Mouse (Mus musculus) MEL (cell line): ENCODE data around the gene Polg. TPM values are rescaled to one million over a fixed set of nuclear protein-coding genes. Genes with fewer than 3 reads are reported as not detected.

Experiments
- DNase-seq: peaks from one replicate; pipeline ENCODE4 v3.0.0; 2011; ENCODE audit warnings: low read depth, low spot score
- H3K27ac ChIP-seq: 2 replicates; pipeline ENCODE4 v1.5.1; 2012; ENCODE audit warnings: low read depth, mild to moderate bottlenecking, control low read depth, low read length, moderate library complexity; ENCODE audit not compliant: control insufficient read depth
- H3K27me3 ChIP-seq, 2 experiments: fragments of 150-350 bp in 1 of 2; sonication (generic) in 1 of 2; 2 replicates each; pipeline ENCODE4 v1.6.1; 2012; ENCODE audit warnings: low read length in 2 of 2, mild to moderate bottlenecking in 2 of 2, improper control_type of control experiment in 1 of 2, moderate library complexity in 1 of 2; ENCODE audit not compliant: insufficient read depth in 2 of 2, control insufficient read depth in 1 of 2
- H3K36me3 ChIP-seq, 2 experiments: 2 replicates each; pipeline ENCODE4 v1.6.1; 2012 to 2014; ENCODE audit warnings: low read length in 2 of 2, improper control_type of control experiment in 1 of 2, inconsistent platforms in 1 of 2, mild to moderate bottlenecking in 1 of 2; ENCODE audit not compliant: insufficient read depth in 2 of 2, control insufficient read depth in 1 of 2
- H3K4me1 ChIP-seq, 2 experiments: fragments of 150-350 bp in 1 of 2; sonication (generic) in 1 of 2; 2 replicates each; pipeline ENCODE4 v1.6.1; 2012; ENCODE audit warnings: low read length in 2 of 2, improper control_type of control experiment in 1 of 2, mild to moderate bottlenecking in 1 of 2; ENCODE audit not compliant: insufficient read depth in 2 of 2, control insufficient read depth in 1 of 2
- H3K4me3 ChIP-seq, 2 experiments: fragments of 150-350 bp in 1 of 2; sonication (generic) in 1 of 2; 2 replicates each; pipeline ENCODE4 v1.5.1; 2012; ENCODE audit warnings: low read depth in 2 of 2, low read length in 2 of 2, mild to moderate bottlenecking in 2 of 2, moderate library complexity in 2 of 2, control low read depth in 1 of 2, improper control_type of control experiment in 1 of 2; ENCODE audit not compliant: control insufficient read depth in 1 of 2, insufficient read depth in 1 of 2
- H3K79me2 ChIP-seq: 2 replicates; pipeline ENCODE4 v1.6.1; 2012; ENCODE audit warnings: mild to moderate bottlenecking, low read length, moderate library complexity; ENCODE audit not compliant: control insufficient read depth, poor library complexity, insufficient read depth
- H3K9ac ChIP-seq: 2 replicates; pipeline ENCODE4 v1.6.1; 2012; ENCODE audit warnings: low read depth, mild to moderate bottlenecking, control low read depth, low read length, moderate library complexity; ENCODE audit not compliant: control insufficient read depth, poor library complexity, severe bottlenecking
- H3K9me3 ChIP-seq: fragments of 150-350 bp; sonication (generic); replicated peaks from 2 replicates; pipeline ENCODE4 v1.6.1; 2012; ENCODE audit warnings: mild to moderate bottlenecking, low read length, improper control_type of control experiment, moderate library complexity; ENCODE audit not compliant: insufficient read depth
- BHLHE40 ChIP-seq: IDR thresholded peaks from 2 replicates; pipeline ENCODE4 v1.6.1; 2012; ENCODE audit warnings: low read depth, mild to moderate bottlenecking, inconsistent platforms, low read length, improper control_type of control experiment, borderline replicate concordance
- MAZ ChIP-seq: IDR thresholded peaks from 2 replicates; pipeline ENCODE4 v1.6.1; 2012; ENCODE audit warnings: low read depth, mild to moderate bottlenecking, inconsistent platforms, low read length, improper control_type of control experiment
- MXI1 ChIP-seq: IDR thresholded peaks from 2 replicates; pipeline ENCODE4 v1.6.1; 2011; ENCODE audit warnings: mild to moderate bottlenecking, low read depth, low read length, improper control_type of control experiment
- MYC ChIP-seq: IDR thresholded peaks from 2 replicates; pipeline ENCODE4 v1.6.1; 2011; ENCODE audit warnings: low read depth, mild to moderate bottlenecking, low read length, improper control_type of control experiment, moderate library complexity
- NRF1 ChIP-seq: IDR thresholded peaks from 2 replicates; pipeline ENCODE4 v1.6.1; 2014; ENCODE audit warnings: low read depth, mild to moderate bottlenecking, inconsistent platforms, low read length, improper control_type of control experiment, moderate library complexity; ENCODE audit not compliant: poor library complexity, insufficient read depth, severe bottlenecking
- POLR2AphosphoS2 ChIP-seq: IDR thresholded peaks from 2 replicates; pipeline ENCODE4 v1.6.1; 2011; ENCODE audit warnings: low read length, improper control_type of control experiment
- POLR2AphosphoS5 ChIP-seq: IDR thresholded peaks from 2 replicates; pipeline ENCODE4 v1.6.1; 2012; ENCODE audit warnings: low read depth, borderline replicate concordance, mild to moderate bottlenecking, inconsistent platforms, low read length, moderate library complexity, mixed read lengths
- RAD21 ChIP-seq: IDR thresholded peaks from 2 replicates; pipeline ENCODE4 v1.6.1; 2011; ENCODE audit warnings: mild to moderate bottlenecking, low read depth, low read length, improper control_type of control experiment
- RCOR1 ChIP-seq: IDR thresholded peaks from 2 replicates; pipeline ENCODE4 v1.6.1; 2012; ENCODE audit warnings: low read depth, mild to moderate bottlenecking, inconsistent platforms, low read length, improper control_type of control experiment
- SIN3A ChIP-seq: IDR thresholded peaks from 2 replicates; pipeline ENCODE4 v1.6.1; 2012; ENCODE audit warnings: low read length, improper control_type of control experiment, inconsistent platforms
- TAL1 ChIP-seq: IDR thresholded peaks from 2 replicates; pipeline ENCODE4 v1.6.1; 2012; ENCODE audit warnings: mild to moderate bottlenecking, inconsistent platforms, low read length, moderate library complexity, mixed read lengths
- TCF12 ChIP-seq: IDR thresholded peaks from 2 replicates; pipeline ENCODE4 v1.6.1; 2014; ENCODE audit warnings: low read depth, mild to moderate bottlenecking, inconsistent platforms, low read length, improper control_type of control experiment, moderate library complexity
- UBTF ChIP-seq: IDR thresholded peaks from 2 replicates; pipeline ENCODE4 v1.6.1; 2012; ENCODE audit warnings: low read depth, mild to moderate bottlenecking, inconsistent platforms, low read length, improper control_type of control experiment, moderate library complexity, borderline replicate concordance; ENCODE audit not compliant: insufficient read depth
- ZC3H11A ChIP-seq: IDR thresholded peaks from 2 replicates; pipeline ENCODE4 v1.6.1; 2012; ENCODE audit warnings: low read depth, mild to moderate bottlenecking, inconsistent platforms, low read length, improper control_type of control experiment
- polyA plus RNA-seq, 2 experiments: library from polyadenylated mRNA; stranded (reverse) in 1 of 2; unstranded in 1 of 2; fragments of >175 nt in 1 of 2; fragments of >200 nt in 1 of 2; gene quantifications; 2 replicates each; pipeline versions ENCODE4 v1.2.1 to v1.2.4; 2012; ENCODE audit warnings: low replicate concordance in 2 of 2, low read depth in 1 of 2; ENCODE audit not compliant: insufficient read length in 2 of 2, insufficient read depth in 1 of 2, missing spikeins in 1 of 2
- total RNA-seq: library from RNA; depleted of rRNA; stranded (reverse); fragments of 300-350 nt; gene quantifications from 2 replicates; pipeline ENCODE4 v1.2.3, GENCODE M21; 2012

The Polg gene
- total and polyA plus RNA-seq, 3 experiments: 82.7 to 129 TPM; not detected in 1

DNA sequence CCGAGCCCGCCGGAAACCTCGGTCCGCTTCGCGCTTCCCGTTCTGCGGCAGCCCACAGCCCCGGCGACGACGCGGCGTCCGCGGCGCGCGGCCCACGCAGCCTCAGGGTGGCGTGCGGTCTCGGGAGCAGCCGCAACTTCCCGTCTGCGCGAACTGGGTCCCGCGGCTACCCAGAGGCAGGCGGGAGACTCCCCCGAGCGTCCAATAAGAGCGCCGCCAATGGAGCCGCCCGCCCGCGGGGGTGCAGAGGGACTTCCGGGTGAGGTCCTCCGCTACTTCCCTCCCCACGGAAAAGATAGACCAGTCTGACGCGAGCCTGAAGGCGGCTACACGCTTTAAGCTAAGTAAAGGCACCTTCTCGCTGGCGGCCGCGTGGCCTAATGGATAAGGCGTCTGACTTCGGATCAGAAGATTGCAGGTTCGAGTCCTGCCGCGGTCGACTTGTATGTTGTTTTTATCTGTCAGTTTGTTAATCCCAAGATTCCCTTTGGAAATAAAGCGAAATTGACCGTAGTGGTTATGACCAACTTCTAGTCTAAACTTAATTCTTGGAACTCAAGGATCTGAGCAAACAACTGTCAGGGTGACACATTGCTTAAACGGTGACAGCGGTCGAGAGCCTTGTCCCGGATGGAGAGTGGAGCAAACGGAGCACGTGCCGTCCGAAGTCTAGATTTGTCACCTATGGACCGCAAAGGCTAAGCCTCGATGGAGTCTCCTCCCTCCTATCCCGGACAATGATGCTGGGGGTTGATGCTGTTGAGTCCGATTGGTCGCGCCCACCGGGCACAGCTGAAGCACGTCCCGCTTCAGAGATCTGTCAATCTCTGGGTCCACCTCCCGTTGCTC lies at the start of gene Polg (continued):
- no peak for TF ChIP-seq MYC
- TF ChIP-seq MXI1: peak; percentile 76
- TF ChIP-seq NRF1: peak; percentile 60
- no peak for TF ChIP-seq POLR2AphosphoS2
- no peak for TF ChIP-seq RAD21

- Histone ChIP-seq H3K27ac (no peak overlapping the region), H3K9me3 (no peaks in the 10 kb centered on the region), H3K9ac (no peak overlapping the region), H3K27me3 (no peaks in the 10 kb centered on the region; a peak in 2 of 4 replicates), H3K36me3 (no peaks in the 10 kb centered on the region), H3K79me2 (no peaks in the 10 kb centered on the region), H3K4me3 (no peak overlapping the region), H3K4me1 (peaks cover 0 to 10% of the 10 kb centered on the region in 2 experiments; a peak in 2 of 4 replicates)
- TF ChIP-seq ZC3H11A: no peak
- DNase-seq: no peak
Observed at GRCm38 (mm10) chr7:79515861-79516260, 49.7 kb upstream of the Polg start.

DNA sequence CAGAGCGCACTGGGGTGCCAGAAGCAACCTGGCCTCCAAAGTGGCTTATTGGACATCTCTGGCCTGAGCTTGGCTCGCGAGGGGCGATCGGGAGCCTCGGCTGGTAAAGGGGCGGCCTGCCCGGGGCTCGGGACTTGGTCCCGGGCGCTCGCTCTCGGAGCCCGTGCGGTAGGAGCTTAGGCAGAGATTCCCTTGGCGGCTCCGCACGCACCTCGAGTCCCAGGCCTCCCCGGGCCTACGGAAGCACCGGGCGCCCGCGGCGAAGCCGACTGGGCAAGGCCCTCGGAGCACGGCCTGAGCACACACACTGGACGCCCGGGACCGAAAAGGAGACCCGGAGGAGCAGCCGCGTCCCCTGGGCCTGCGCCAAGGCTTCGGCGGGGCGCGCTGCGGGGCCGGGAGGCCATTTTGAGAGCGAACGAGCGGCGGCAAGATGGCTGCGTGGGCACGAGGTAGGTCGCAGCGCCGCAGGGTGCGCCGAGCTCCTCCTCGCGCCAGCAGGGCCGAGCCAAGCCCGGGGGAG lies 49.1 kb upstream of the Polg start:
- Histone ChIP-seq H3K27ac (no peak overlapping the region), H3K9ac (no peak overlapping the region)

GRCm38 (mm10) chr7:79514361-79514881 lies 48.3 kb upstream of the Polg start:
- no peak overlapping the region for H3K9ac ChIP-seq
- no peak overlapping the region for H3K4me3 ChIP-seq
- H3K27ac ChIP-seq: no peak overlapping the region
- H3K36me3 ChIP-seq: no peaks in the 10 kb centered on the region
- H3K27me3 ChIP-seq: peaks cover 0 to 2% of the 10 kb centered on the region in 2 experiments; a peak in 3 of 4 replicates
- TF ChIP-seq BHLHE40: no peak
- no peak for TF ChIP-seq MAZ
- TF ChIP-seq ZC3H11A: no peak
- TF ChIP-seq TAL1: no peak
- TF ChIP-seq MXI1: no peak
- no peak for TF ChIP-seq TCF12
- TF ChIP-seq POLR2AphosphoS5: no peak
- H3K79me2 ChIP-seq: no peaks in the 10 kb centered on the region
- DNase-seq: no peak
- no peaks in the 10 kb centered on the region for H3K9me3 ChIP-seq
- no peaks in the 10 kb centered on the region for H3K4me1 ChIP-seq

More for the DNA sequence above, 49.1 kb upstream of the Polg start:
- TF ChIP-seq SIN3A (no peak), RCOR1 (no peak), UBTF (no peak)
- Histone ChIP-seq H3K36me3 (no peaks in the 10 kb centered on the region), H3K9me3 (no peaks in the 10 kb centered on the region), H3K4me1 (peaks cover 0 to 4% of the 10 kb centered on the region in 2 experiments; a peak in 2 of 4 replicates), H3K27me3 (no peaks in the 10 kb centered on the region; a peak in 2 of 4 replicates), H3K79me2 (no peaks in the 10 kb centered on the region), H3K4me3 (no peak overlapping the region)
- no peak for DNase-seq
